Comparison of ENCODE assay signal across 18 mouse cellular contexts in genomic region chr4:120978221-120978620, GRCm38 (mm10). TPM values are rescaled to one million over a fixed set of nuclear protein-coding genes. Genes with fewer than 3 reads are reported as not detected.
DNase-seq lines count a peak whose midpoint lies in the region; ATAC-seq lines count a peak whose summit lies in the region.
"Had no signal": no experiment of that assay in that cellular context is flagged by ENCODE, and none has a peak within 500 bp of the region (broad histone marks: within the 10 kb centered on the region; RNA-seq: fewer than 3 reads in every experiment).

No protein-coding gene starts in this region.

- H3K27ac ChIP-seq in midbrain, embryonic 15.5 days, result no peak overlapping the region
- H3K27ac ChIP-seq: heart, embryonic 15.5 days; neural tube, embryonic 13.5 days; stomach, postnatal 0 days had no signal

- no peaks in the 10 kb centered on the region for H3K4me1 ChIP-seq in midbrain, embryonic 15.5 days
- H3K4me1 ChIP-seq: heart, embryonic 15.5 days; neural tube, embryonic 13.5 days had no signal

- no peak overlapping the region for H3K9ac ChIP-seq in midbrain, embryonic 15.5 days
- H3K9ac ChIP-seq: heart, embryonic 15.5 days; liver, postnatal 0 days; neural tube, embryonic 13.5 days had no signal

- H3K27me3 ChIP-seq in midbrain, embryonic 15.5 days (replicated peaks), result no peaks in the 10 kb centered on the region
- H3K27me3 ChIP-seq: heart, embryonic 15.5 days; neural tube, embryonic 13.5 days had no signal

- H3K9me3 ChIP-seq in midbrain, embryonic 15.5 days, result no peaks in the 10 kb centered on the region
- H3K9me3 ChIP-seq: heart, embryonic 15.5 days; neural tube, embryonic 13.5 days had no signal

- peaks cover 15% of the 10 kb centered on the region for H3K36me3 ChIP-seq in midbrain, embryonic 15.5 days (replicated peaks)

- no peak overlapping the region for H3K4me3 ChIP-seq in midbrain, embryonic 15.5 days
- H3K4me3 ChIP-seq: heart, embryonic 15.5 days; neural tube, embryonic 13.5 days had no signal

- WGBS in midbrain, embryonic 15.5 days, result 93% methylated on average over 3 of the region's 3 CpGs

- ATAC-seq in CD4-positive, CD25-positive, alpha-beta regulatory T cell, adult 4 months, result peak; percentile 52
- no peak for ATAC-seq in midbrain, embryonic 15.5 days (replicated peaks)
- ATAC-seq: hindbrain, embryonic 16.5 days; liver, postnatal 0 days had no signal

- H3K4me2 ChIP-seq in midbrain, embryonic 15.5 days, result no peak overlapping the region
- H3K4me2 ChIP-seq: heart, embryonic 15.5 days; neural tube, embryonic 13.5 days had no signal

- peak; percentile 43 to 55 for DNase-seq in B cell, adult 2 months
- DNase-seq in induced T-regulatory cell, adult 2 months (ENCODE audit: low read depth), result peak; percentile 64
- DNase-seq in natural killer cell, adult 2 months (ENCODE audit: low spot score in 2 of 2), result peak; percentile 24 to 46
- DNase-seq in urinary bladder, adult 2 months (ENCODE audit: low spot score), result no peak
- no peak for DNase-seq in kidney, adult 9 months
- DNase-seq: adrenal gland, postnatal 10 days; cerebellum, adult 11-12 months; kidney, adult 2 months; kidney, postnatal 25 days; liver, postnatal 0 days; lung, postnatal 10 days; spleen, adult 18-20 months had no signal

RNA-seq across cellular contexts. Expression of gene Zfp69, which starts 26.7 kb away (rescaled TPM):
- polyA plus RNA-seq in CD4-positive, CD25-positive, alpha-beta regulatory T cell, adult 4 months (2017; shearing (Covaris generic)), result 1 to 10 TPM; 1.1 to 1.2 TPM
- polyA plus RNA-seq in urinary bladder, adult 2 months (2012; rRNA removed), result 1.6 and 2.0 TPM in 2 replicates
- 7.9 and 8.5 TPM in 2 replicates for polyA plus RNA-seq in midbrain, embryonic 15.5 days (2015; fragmentation: Nextera tagmentation; extraction: Ambion mirVana)

RNA-seq across cellular contexts. Expression of gene Smap2, which starts 38.8 kb away (rescaled TPM):
- polyA plus RNA-seq in CD4-positive, CD25-positive, alpha-beta regulatory T cell, adult 4 months (2017; shearing (Covaris generic)), result 10 to 100 TPM; 34.0 to 37.4 TPM
- 13.5 and 17.5 TPM in 2 replicates for polyA plus RNA-seq in urinary bladder, adult 2 months (2012; rRNA removed)
- polyA plus RNA-seq in midbrain, embryonic 15.5 days (2015; fragmentation: Nextera tagmentation; extraction: Ambion mirVana), result 45.1 and 46.6 TPM in 2 replicates

RNA-seq across cellular contexts. Expression of gene Exo5, which starts 53.4 kb away (rescaled TPM):
- polyA plus RNA-seq in CD4-positive, CD25-positive, alpha-beta regulatory T cell, adult 4 months (2017; shearing (Covaris generic)), result 10 to 100 TPM; 32.5 to 33.4 TPM
- polyA plus RNA-seq in urinary bladder, adult 2 months (2012; rRNA removed), result 14.6 and 15.7 TPM in 2 replicates
- polyA plus RNA-seq in midbrain, embryonic 15.5 days (2015; fragmentation: Nextera tagmentation; extraction: Ambion mirVana), result 37.3 and 39.1 TPM in 2 replicates

Comparison
In these comparisons a context has a peak if more than half of its experiments do, and no peak if none do; other contexts are left out.
1. DNase-seq: peak in B cell, adult 2 months (2 of 2), induced T-regulatory cell, adult 2 months (single experiment) and natural killer cell, adult 2 months (2 of 2); none in urinary bladder, adult 2 months (single experiment) and kidney, adult 9 months (single experiment).